Mouse (Mus musculus): ENCODE measurements around the gene Zmynd10.

GRCm38 (mm10) chr9:107545199-107545598 is 1.9 kb upstream of the Zmynd10 start:
- TF ChIP-seq CTCF (IDR thresholded peaks at IDR 0.05; ENCODE audit: low read depth) (no peak), EP300 (IDR thresholded peaks at IDR 0.05; ENCODE audit: low read depth) (no peak)
